Mouse (Mus musculus): ENCODE measurements at regions not wholly inside any gene's neighbourhood (a gene's known extent, or its start where the extent isn't known, plus 50 kb on each side); places are given as distances from the start of the nearest gene placed in this dataset.

GRCm38 (mm10) chr13:72355297-72355696, 273.3 kb upstream of the Irx2 start:
- DNase-seq, result no peak
- intact Hi-C loops (cut with DNase I), result no loop called here
- no peak overlapping the region for H3K27ac ChIP-seq
- TF ChIP-seq CTCF (IDR thresholded peaks at IDR 0.05), result no peak
- H3K4me3 ChIP-seq, result no peak overlapping the region

- no peak for DNase-seq
- intact Hi-C loops (cut with DNase I), result no loop called here
- Histone ChIP-seq H3K27ac (no peak overlapping the region), H3K4me3 (no peak overlapping the region)
- TF ChIP-seq CTCF (IDR thresholded peaks at IDR 0.05), result no peak
Observed at GRCm38 (mm10) chr13:72355821-72356220, 272.8 kb upstream of the Irx2 start.

GRCm38 (mm10) chr13:72358243-72358904, 270.2 kb upstream of the Irx2 start:
- no peak overlapping the region for H3K4me3 ChIP-seq
- intact Hi-C loops (cut with DNase I), result no loop called here
- no peak overlapping the region for H3K27ac ChIP-seq
- DNase-seq, result no peak
- no peak for TF ChIP-seq CTCF (IDR thresholded peaks at IDR 0.05)

DNA sequence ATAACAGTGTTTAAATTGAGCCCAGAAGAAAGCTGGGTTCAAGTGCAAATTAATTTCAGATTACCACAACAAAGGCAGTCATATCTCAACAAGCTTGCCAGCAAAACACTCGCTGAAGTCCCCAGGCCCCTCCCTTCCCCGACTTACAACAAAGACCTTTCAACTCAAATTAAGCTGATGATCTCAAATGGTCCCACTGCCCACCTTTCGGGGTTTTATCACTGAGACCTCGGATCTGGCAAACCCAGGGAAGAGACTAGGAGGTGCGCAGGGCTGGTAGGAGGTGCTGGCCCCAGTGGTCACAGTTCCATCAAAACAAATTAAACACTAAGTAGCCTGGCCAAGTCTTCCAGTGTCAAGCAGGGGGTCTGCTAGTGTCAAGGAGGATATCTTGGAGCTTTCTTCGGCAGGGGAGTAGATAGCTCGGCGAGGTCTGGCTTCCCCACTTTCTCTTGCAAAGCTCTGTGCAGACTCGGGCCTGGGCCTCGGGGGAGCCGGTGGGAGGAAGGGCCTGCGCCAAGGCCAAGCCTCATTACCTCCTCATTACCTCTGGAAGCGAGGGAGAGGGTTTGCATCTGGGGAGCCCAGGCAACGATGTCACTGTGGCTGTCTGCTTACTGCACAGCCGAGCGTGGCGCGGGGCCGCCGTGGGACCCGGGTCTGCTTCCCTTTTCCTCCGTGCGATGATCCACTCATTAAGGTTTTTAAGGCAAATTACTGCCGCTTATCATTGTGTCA, 262.9 kb upstream of the Irx2 start:
- no peak for TF ChIP-seq CTCF (IDR thresholded peaks at IDR 0.05)
- intact Hi-C loops (cut with DNase I), result no loop called here
- H3K4me3 ChIP-seq, result no peak overlapping the region
- DNase-seq, result no peak
- H3K27ac ChIP-seq, result no peak overlapping the region

GRCm38 (mm10) chr13:72366281-72366680, 262.3 kb upstream of the Irx2 start:
- intact Hi-C loops (cut with DNase I), result no loop called here
- no peak for TF ChIP-seq CTCF (IDR thresholded peaks at IDR 0.05)
- Histone ChIP-seq H3K27ac (no peak overlapping the region), H3K4me3 (no peak overlapping the region)
- DNase-seq, result no peak

- intact Hi-C loops (cut with DNase I), result no loop called here
- TF ChIP-seq CTCF (IDR thresholded peaks at IDR 0.05), result no peak
- no peak for DNase-seq
- no peak overlapping the region for H3K4me3 ChIP-seq
- H3K27ac ChIP-seq, result no peak overlapping the region
Observed at GRCm38 (mm10) chr13:72370131-72370530, 258.5 kb upstream of the Irx2 start.

- DNase-seq, result no peak
- Histone ChIP-seq H3K27ac (no peak overlapping the region), H3K4me3 (no peak overlapping the region)
- intact Hi-C loops (cut with DNase I), result no loop called here
- TF ChIP-seq CTCF (IDR thresholded peaks at IDR 0.05), result no peak
Observed at GRCm38 (mm10) chr13:72370997-72371396, 257.6 kb upstream of the Irx2 start.

- no peak overlapping the region for H3K27ac ChIP-seq
- intact Hi-C loops (cut with DNase I), result no loop called here
- TF ChIP-seq CTCF (IDR thresholded peaks at IDR 0.05), result no peak
- H3K4me3 ChIP-seq, result no peak overlapping the region
- DNase-seq, result no peak
Observed at GRCm38 (mm10) chr13:72393366-72393765, 235.3 kb upstream of the Irx2 start.

- intact Hi-C loops (cut with DNase I), result no loop called here
- Histone ChIP-seq H3K27ac (no peak overlapping the region), H3K4me3 (no peak overlapping the region)
- no peak for TF ChIP-seq CTCF (IDR thresholded peaks at IDR 0.05)
- no peak for DNase-seq
Observed at GRCm38 (mm10) chr13:72400677-72401076, 227.9 kb upstream of the Irx2 start.

- Histone ChIP-seq H3K4me3 (no peak overlapping the region), H3K27ac (no peak overlapping the region)
- no peak for DNase-seq
- TF ChIP-seq CTCF (IDR thresholded peaks at IDR 0.05), result no peak
- intact Hi-C loops (cut with DNase I), result no loop called here
Observed at GRCm38 (mm10) chr13:72409238-72409965, 219.2 kb upstream of the Irx2 start.

DNA sequence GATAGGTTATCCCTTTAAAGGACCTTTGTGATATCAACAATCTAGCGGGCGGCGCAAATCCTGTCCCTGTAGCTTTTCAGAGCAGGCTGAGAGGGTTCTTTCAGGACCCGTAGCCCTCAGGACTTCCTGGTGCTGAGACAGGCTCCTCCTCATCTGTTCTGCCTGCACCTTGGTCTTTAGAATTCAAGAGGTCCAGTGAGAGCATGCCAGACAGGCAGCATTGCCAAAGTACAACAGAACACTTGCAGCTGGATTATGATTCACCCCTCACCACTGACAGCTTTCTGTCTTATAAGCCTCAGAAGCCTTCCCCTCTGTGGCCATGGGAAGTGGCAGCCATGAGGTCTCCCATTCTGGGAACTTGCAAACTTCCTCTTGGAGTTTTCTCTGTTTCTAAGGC, 216.0 kb upstream of the Irx2 start:
- DNase-seq, result no peak
- Histone ChIP-seq H3K27ac (no peak overlapping the region), H3K4me3 (no peak overlapping the region)
- intact Hi-C loops (cut with DNase I), result no loop called here
- TF ChIP-seq CTCF (IDR thresholded peaks at IDR 0.05), result no peak

DNA sequence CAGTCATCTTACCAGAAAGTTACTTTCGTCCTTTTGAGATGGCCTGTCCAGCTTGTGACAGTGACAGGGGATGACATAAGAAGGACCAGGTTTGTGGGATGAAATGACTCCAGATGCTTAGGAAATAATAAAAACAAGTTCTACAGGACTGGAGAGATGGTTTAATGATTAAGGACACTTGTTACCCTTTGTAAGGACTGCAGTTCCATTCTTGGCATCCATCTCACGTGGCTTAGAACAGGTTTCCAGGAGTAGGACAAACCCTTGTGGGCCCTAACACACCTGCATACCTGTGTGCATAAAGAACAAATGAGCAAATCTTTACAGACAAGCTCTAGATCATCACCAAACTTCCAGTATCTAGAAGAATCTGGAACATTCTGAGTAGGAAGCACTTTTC, 211.6 kb upstream of the Irx2 start:
- intact Hi-C loops (cut with DNase I), result no loop called here
- DNase-seq, result no peak
- Histone ChIP-seq H3K27ac (no peak overlapping the region), H3K4me3 (no peak overlapping the region)
- TF ChIP-seq CTCF (IDR thresholded peaks at IDR 0.05), result no peak

GRCm38 (mm10) chr13:72417816-72418215, 210.8 kb upstream of the Irx2 start:
- TF ChIP-seq CTCF (IDR thresholded peaks at IDR 0.05), result no peak
- Histone ChIP-seq H3K4me3 (no peak overlapping the region), H3K27ac (no peak overlapping the region)
- intact Hi-C loops (cut with DNase I), result no loop called here
- no peak for DNase-seq

Measured in gastrocnemius, adult 2 months (tissue).